Mouse (Mus musculus) liver, postnatal 0 days (tissue): ENCODE measurements at regions not wholly inside any gene's neighbourhood (a gene's known extent, or its start where the extent isn't known, plus 50 kb on each side); places are given as distances from the start of the nearest gene placed in this dataset.

Experiments
- ATAC-seq: fragments of 200-750 bp; cut with Nextera tagmentation; 2 replicates; pipeline ENCODE4 v1.8.0; 2017; ENCODE audit warnings: mild to moderate bottlenecking, moderate library complexity
- DNase-seq: peaks from one replicate; pipeline ENCODE4 v3.0.0-alpha.2; 2016
- H3K27ac ChIP-seq: fragments of 300-500 bp; sonication (generic); 2 replicates; pipeline ENCODE4 v1.5.1; 2014; ENCODE audit warnings: antibody characterized with exemption, moderate library complexity, mild to moderate bottlenecking, low read depth
- H3K27me3 ChIP-seq: fragments of 300-500 bp; sonication (generic); 2 replicates; pipeline ENCODE4 v1.6.1; 2014; ENCODE audit warnings: low read length, control low read depth, mixed read lengths; ENCODE audit not compliant: insufficient read depth
- H3K36me3 ChIP-seq: fragments of 300-500 bp; sonication (generic); replicated peaks from 2 replicates; pipeline ENCODE4 v1.6.1; 2014; ENCODE audit warnings: mild to moderate bottlenecking, control low read depth, low read length, moderate library complexity, mixed read lengths; ENCODE audit not compliant: insufficient read depth
- H3K4me1 ChIP-seq: fragments of 300-500 bp; sonication (generic); 2 replicates; pipeline ENCODE4 v1.6.1; 2014; ENCODE audit warnings: antibody characterized with exemption, mild to moderate bottlenecking, control low read depth; ENCODE audit not compliant: insufficient read depth
- H3K4me2 ChIP-seq: fragments of 300-500 bp; sonication (generic); 2 replicates; pipeline ENCODE4 v1.6.1; 2014; ENCODE audit warnings: low read depth, mild to moderate bottlenecking, low read length, moderate library complexity, mixed read lengths
- H3K4me3 ChIP-seq: fragments of 300-500 bp; sonication (generic); 2 replicates; pipeline ENCODE4 v1.5.1; 2014; ENCODE audit warnings: low read depth, low read length
- H3K9ac ChIP-seq: fragments of 300-500 bp; sonication (generic); replicated peaks from 2 replicates; pipeline ENCODE4 v1.6.1; 2014; ENCODE audit warnings: mild to moderate bottlenecking, moderate library complexity
- H3K9me3 ChIP-seq: fragments of 300-500 bp; sonication (generic); 2 replicates; pipeline ENCODE4 v1.6.1; 2016; ENCODE audit warnings: mild to moderate bottlenecking, control low read depth, low read length, mixed read lengths
- CTCF ChIP-seq: sonication (generic); IDR thresholded peaks from 2 replicates; pipeline ENCODE4 v1.5.1; 2016; ENCODE audit warnings: antibody characterized with exemption, low read depth
- EP300 ChIP-seq: IDR thresholded peaks from 2 replicates; pipeline ENCODE4 v1.6.1; 2016; ENCODE audit warnings: antibody characterized with exemption, low read depth, mild to moderate bottlenecking
- WGBS: fragments of 180-500 bp; shearing (Covaris S2); extraction: QIAGEN DNeasy Blood & Tissue Kit; methylation state at CpG from one replicate; pipeline ENCODE4 v1.1.7; 2014; ENCODE audit not compliant: insufficient replicate concordance; 5-methylcytosine and 5-hydroxymethylcytosine counted together

- H3K27ac ChIP-seq, result no peak overlapping the region
- no peaks in the 10 kb centered on the region for H3K4me1 ChIP-seq
- no peaks in the 10 kb centered on the region for H3K9me3 ChIP-seq
- no peak overlapping the region for H3K4me2 ChIP-seq
- no peaks in the 10 kb centered on the region for H3K36me3 ChIP-seq
- ATAC-seq, result no peak
- H3K4me3 ChIP-seq, result no peak overlapping the region
- H3K9ac ChIP-seq, result no peak overlapping the region
- TF ChIP-seq CTCF (no peak), EP300 (no peak)
- no peaks in the 10 kb centered on the region for H3K27me3 ChIP-seq
- WGBS, result 76% methylated on average over 7 of the region's 7 CpGs
- DNase-seq, result no peak
Measured at GRCm38 (mm10) chr13:110493002-110493552, 98.2 kb downstream of the Plk2 start.

DNA sequence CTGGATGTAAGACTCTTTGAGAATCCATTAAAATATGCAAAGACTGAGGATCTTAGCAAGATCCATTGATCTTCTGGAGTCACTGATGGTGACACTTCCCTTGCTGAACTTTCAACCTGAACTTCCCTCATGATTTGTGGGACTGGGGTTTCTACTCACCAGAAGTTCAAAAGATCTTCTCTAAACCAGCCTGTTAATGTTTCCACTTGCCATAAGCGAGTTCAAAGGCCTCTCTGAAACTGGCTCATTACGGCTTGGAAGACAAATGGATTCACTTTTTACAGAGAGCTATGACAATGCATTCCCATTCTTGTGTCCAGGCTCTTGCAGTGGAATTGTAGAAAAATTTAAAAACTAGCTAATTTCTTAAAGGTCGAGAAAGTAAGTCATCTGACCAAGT is 102.6 kb downstream of the Plk2 start:
- H3K36me3 ChIP-seq, result no peaks in the 10 kb centered on the region
- H3K27me3 ChIP-seq, result no peaks in the 10 kb centered on the region
- no peak overlapping the region for H3K27ac ChIP-seq
- DNase-seq (no peak), ATAC-seq (no peak)
- no peak overlapping the region for H3K4me3 ChIP-seq
- no peaks in the 10 kb centered on the region for H3K9me3 ChIP-seq
- WGBS, result 74% methylated on average over 3 of the region's 3 CpGs
- H3K9ac ChIP-seq, result no peak overlapping the region
- H3K4me1 ChIP-seq, result no peaks in the 10 kb centered on the region
- no peak overlapping the region for H3K4me2 ChIP-seq
- TF ChIP-seq CTCF (no peak), EP300 (no peak)

GRCm38 (mm10) chr13:110507814-110508362 is 113.0 kb downstream of the Plk2 start:
- no peak for DNase-seq
- ATAC-seq, result no peak
- 78% methylated on average over 1 of the region's 1 CpGs for WGBS
- Histone ChIP-seq H3K36me3 (no peaks in the 10 kb centered on the region), H3K9me3 (peaks cover 6% of the 10 kb centered on the region; the same call in 1 of the 2 replicates), H3K27me3 (no peaks in the 10 kb centered on the region), H3K4me2 (no peak overlapping the region), H3K4me3 (no peak overlapping the region), H3K27ac (no peak overlapping the region), H3K4me1 (no peaks in the 10 kb centered on the region), H3K9ac (no peak overlapping the region)
- TF ChIP-seq CTCF, result no peak
- TF ChIP-seq EP300, result no peak

DNA sequence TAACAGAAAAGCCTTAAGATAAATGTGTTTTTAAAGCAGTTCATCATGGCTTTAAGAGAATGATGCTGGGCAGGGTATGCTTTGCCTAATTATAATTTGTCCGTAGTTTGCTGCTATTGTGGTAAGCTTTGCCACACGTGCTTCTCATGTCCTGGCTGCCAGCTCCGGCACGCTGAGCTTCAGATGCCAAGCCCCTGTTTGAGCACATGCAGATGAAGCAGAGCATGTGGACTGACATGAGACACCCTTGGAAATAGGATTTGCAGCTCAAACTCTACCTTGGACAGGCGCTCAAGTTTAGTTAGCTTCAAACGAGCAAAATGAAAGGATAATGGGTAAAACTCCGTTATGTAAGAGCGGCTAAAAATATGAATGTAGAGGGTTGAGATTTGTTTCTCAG is 123.1 kb downstream of the Plk2 start:
- no peaks in the 10 kb centered on the region for H3K4me1 ChIP-seq
- TF ChIP-seq EP300, result no peak
- TF ChIP-seq CTCF, result no peak
- no peaks in the 10 kb centered on the region for H3K36me3 ChIP-seq
- no peak overlapping the region for H3K27ac ChIP-seq
- DNase-seq, result no peak
- no peak overlapping the region for H3K4me2 ChIP-seq
- H3K9me3 ChIP-seq, result no peaks in the 10 kb centered on the region
- no peak overlapping the region for H3K9ac ChIP-seq
- no peak overlapping the region for H3K4me3 ChIP-seq
- 87% methylated on average over 8 of the region's 8 CpGs for WGBS
- ATAC-seq, result no peak
- H3K27me3 ChIP-seq, result no peaks in the 10 kb centered on the region

DNA sequence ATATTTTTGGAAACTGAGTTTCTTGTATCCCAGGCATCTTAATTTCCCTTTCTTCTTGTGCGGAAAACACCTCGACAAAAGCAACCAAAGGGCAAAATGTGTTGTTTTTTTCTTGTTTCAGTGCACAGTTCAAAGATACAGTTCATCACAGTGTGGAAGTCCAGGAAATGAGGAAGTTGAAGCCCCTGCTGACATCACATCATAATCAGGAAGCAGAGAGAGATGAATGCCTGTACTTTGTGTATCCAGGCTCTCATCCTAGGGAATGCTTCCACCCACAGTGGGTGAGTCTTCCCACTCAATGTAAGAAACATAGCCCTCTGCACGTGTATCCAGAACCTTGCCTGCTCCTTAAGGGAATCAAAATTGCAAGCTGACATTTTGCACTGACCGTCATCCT is 128.1 kb downstream of the Plk2 start:
- DNase-seq (no peak), ATAC-seq (no peak)
- WGBS, result 74% methylated on average over 4 of the region's 4 CpGs
- Histone ChIP-seq H3K4me2 (no peak overlapping the region), H3K4me1 (no peaks in the 10 kb centered on the region), H3K9me3 (no peaks in the 10 kb centered on the region), H3K4me3 (no peak overlapping the region), H3K9ac (no peak overlapping the region), H3K27me3 (no peaks in the 10 kb centered on the region), H3K36me3 (no peaks in the 10 kb centered on the region), H3K27ac (no peak overlapping the region)
- TF ChIP-seq EP300, result no peak
- no peak for TF ChIP-seq CTCF

GRCm38 (mm10) chr13:110527681-110528080 is 132.8 kb downstream of the Plk2 start:
- Histone ChIP-seq H3K4me1 (no peaks in the 10 kb centered on the region), H3K27ac (no peak overlapping the region), H3K27me3 (no peaks in the 10 kb centered on the region), H3K4me2 (no peak overlapping the region), H3K36me3 (no peaks in the 10 kb centered on the region), H3K9ac (no peak overlapping the region), H3K9me3 (no peaks in the 10 kb centered on the region), H3K4me3 (no peak overlapping the region)
- TF ChIP-seq CTCF (no peak), EP300 (no peak)
- ATAC-seq (peak; percentile 59), DNase-seq (no peak)
- 58% methylated on average over 3 of the region's 3 CpGs for WGBS
